Mouse (Mus musculus) embryonic facial prominence, embryonic 14.5 days (tissue): ENCODE measurements at regions not wholly inside any gene's neighbourhood (a gene's known extent, or its start where the extent isn't known, plus 50 kb on each side); places are given as distances from the start of the nearest gene placed in this dataset.

Experiments
- ATAC-seq: fragments of 200-750 bp; cut with Nextera tagmentation; 2 replicates; pipeline ENCODE4 v1.8.0; 2017; ENCODE audit warnings: low read depth, moderate number of reproducible peaks, moderate TSS enrichment
- DNase-seq: peaks from one replicate; pipeline ENCODE4 v3.0.0-alpha.2; 2015; ENCODE audit warnings: low spot score
- H3K27ac ChIP-seq: fragments of 300-500 bp; sonication (generic); replicated peaks from 2 replicates; pipeline ENCODE4 v1.5.1; 2014; ENCODE audit warnings: low read depth, mild to moderate bottlenecking, low read length, moderate library complexity
- H3K27me3 ChIP-seq: fragments of 300-500 bp; sonication (generic); replicated peaks from 2 replicates; pipeline ENCODE4 v1.6.1; 2014; ENCODE audit warnings: low read length; ENCODE audit not compliant: control insufficient read depth, insufficient read depth
- H3K36me3 ChIP-seq: fragments of 300-500 bp; sonication (generic); 2 replicates; pipeline ENCODE4 v1.6.1; 2014; ENCODE audit warnings: low read length, mixed read lengths; ENCODE audit not compliant: control insufficient read depth, insufficient read depth
- H3K4me1 ChIP-seq: fragments of 300-500 bp; sonication (generic); 2 replicates; pipeline ENCODE4 v1.6.1; 2014; ENCODE audit warnings: antibody characterized with exemption, low read length; ENCODE audit not compliant: control insufficient read depth, insufficient read depth
- H3K4me2 ChIP-seq: fragments of 300-500 bp; sonication (generic); 2 replicates; pipeline ENCODE4 v1.6.1; 2014; ENCODE audit warnings: low read depth, mild to moderate bottlenecking, low read length, moderate library complexity, mixed read lengths
- H3K4me3 ChIP-seq: fragments of 300-500 bp; sonication (generic); 2 replicates; pipeline ENCODE4 v1.5.1; 2014; ENCODE audit warnings: low read depth, mild to moderate bottlenecking, low read length
- H3K9ac ChIP-seq: fragments of 300-500 bp; sonication (generic); 2 replicates; pipeline ENCODE4 v1.6.1; 2014; ENCODE audit warnings: low read depth, mild to moderate bottlenecking, low read length, moderate library complexity, mixed read lengths
- H3K9me3 ChIP-seq: fragments of 300-500 bp; sonication (generic); 2 replicates; pipeline ENCODE4 v1.6.1; 2016; ENCODE audit warnings: low read length; ENCODE audit not compliant: control insufficient read depth
- WGBS: fragments of 180-500 bp; shearing (Covaris S2); extraction: QIAGEN DNeasy Blood & Tissue Kit; methylation state at CpG from one replicate; pipeline ENCODE4 v1.1.7; 2014; 5-methylcytosine and 5-hydroxymethylcytosine counted together

- WGBS: 59% methylated on average over 3 of the region's 3 CpGs
- no peak for ATAC-seq
These were observed 707.2 kb downstream of the Slitrk6 start for GRCm38 (mm10) chr14:110047748-110048147.

GRCm38 (mm10) chr14:110043211-110043610 is 711.7 kb downstream of the Slitrk6 start:
- no peak overlapping the region for H3K9ac ChIP-seq
- H3K9me3 ChIP-seq: no peaks in the 10 kb centered on the region
- no peak overlapping the region for H3K4me2 ChIP-seq
- DNase-seq: no peak
- H3K36me3 ChIP-seq: no peaks in the 10 kb centered on the region
- H3K27ac ChIP-seq: no peak overlapping the region
- no peaks in the 10 kb centered on the region for H3K4me1 ChIP-seq
- H3K4me3 ChIP-seq: no peak overlapping the region
- ATAC-seq: no peak
- H3K27me3 ChIP-seq: no peaks in the 10 kb centered on the region

More at GRCm38 (mm10) chr14:110047748-110048147, 707.2 kb downstream of the Slitrk6 start:
- Histone ChIP-seq H3K9ac (no peak overlapping the region), H3K4me2 (no peak overlapping the region), H3K27me3 (no peaks in the 10 kb centered on the region), H3K27ac (no peak overlapping the region), H3K36me3 (no peaks in the 10 kb centered on the region), H3K9me3 (no peaks in the 10 kb centered on the region), H3K4me1 (no peaks in the 10 kb centered on the region), H3K4me3 (no peak overlapping the region)
- peak; percentile 27 for DNase-seq

DNA sequence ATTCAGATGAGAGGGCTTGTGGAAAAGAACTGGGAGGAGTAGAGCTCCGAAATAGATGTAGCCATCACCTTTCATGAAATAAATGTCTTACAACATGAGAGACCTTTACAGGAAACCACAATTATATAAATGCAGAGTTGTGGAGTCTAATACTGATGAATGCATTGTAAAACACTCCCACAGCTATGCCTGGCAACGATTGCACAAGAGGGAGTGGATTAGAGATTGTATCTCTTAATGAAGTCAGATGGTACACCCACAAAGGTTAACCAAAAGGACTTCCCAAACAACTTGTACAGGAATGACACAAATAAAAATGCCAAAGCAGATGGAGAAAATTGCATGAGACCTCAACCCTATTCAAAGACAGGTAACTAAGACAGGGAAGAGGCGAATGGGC is 733.1 kb downstream of the Slitrk6 start:
- WGBS: 74% methylated on average over 3 of the region's 3 CpGs
- no peaks in the 10 kb centered on the region for H3K4me1 ChIP-seq
- DNase-seq (no peak), ATAC-seq (no peak)
- no peak overlapping the region for H3K4me2 ChIP-seq
- no peak overlapping the region for H3K4me3 ChIP-seq
- H3K9ac ChIP-seq: no peak overlapping the region
- H3K27me3 ChIP-seq: no peaks in the 10 kb centered on the region
- H3K9me3 ChIP-seq: no peaks in the 10 kb centered on the region
- no peaks in the 10 kb centered on the region for H3K36me3 ChIP-seq
- no peak overlapping the region for H3K27ac ChIP-seq

- DNase-seq (no peak), ATAC-seq (no peak)
- H3K27me3 ChIP-seq: no peaks in the 10 kb centered on the region
- H3K27ac ChIP-seq: no peak overlapping the region
- H3K9ac ChIP-seq: no peak overlapping the region
- no peaks in the 10 kb centered on the region for H3K36me3 ChIP-seq
- no peak overlapping the region for H3K4me2 ChIP-seq
- H3K9me3 ChIP-seq: no peaks in the 10 kb centered on the region
- H3K4me3 ChIP-seq: no peak overlapping the region
- H3K4me1 ChIP-seq: no peaks in the 10 kb centered on the region
- WGBS: 75% methylated on average over 2 of the region's 2 CpGs
These were observed 739.8 kb downstream of the Slitrk6 start for GRCm38 (mm10) chr14:110015126-110015525.

DNA sequence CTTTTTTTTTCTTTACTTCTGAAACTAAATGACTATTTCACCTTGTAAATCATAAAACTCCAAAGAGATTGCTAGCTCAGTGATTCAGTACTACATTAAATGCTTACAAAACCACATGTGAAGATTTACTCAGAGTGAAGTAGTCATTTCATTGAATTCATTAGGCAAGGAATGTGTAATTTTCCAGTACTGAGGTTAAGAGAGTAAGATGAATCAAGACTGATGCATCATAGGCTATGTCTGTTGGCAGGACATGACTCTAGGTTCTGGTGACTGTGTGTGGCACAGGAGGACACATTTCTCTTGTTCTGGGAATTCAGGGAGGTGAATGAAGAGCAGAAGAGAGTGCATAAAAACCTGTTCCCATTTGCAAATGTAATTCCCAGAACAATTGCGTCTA is 741.7 kb downstream of the Slitrk6 start:
- WGBS: 61% methylated on average over 1 of the region's 1 CpGs
- Histone ChIP-seq H3K27me3 (no peaks in the 10 kb centered on the region), H3K27ac (no peak overlapping the region), H3K36me3 (no peaks in the 10 kb centered on the region), H3K9ac (no peak overlapping the region), H3K9me3 (no peaks in the 10 kb centered on the region), H3K4me3 (no peak overlapping the region), H3K4me2 (no peak overlapping the region), H3K4me1 (no peaks in the 10 kb centered on the region)
- DNase-seq (no peak), ATAC-seq (no peak)

GRCm38 (mm10) chr14:110007159-110007558 is 747.8 kb downstream of the Slitrk6 start:
- H3K36me3 ChIP-seq: no peaks in the 10 kb centered on the region
- H3K27ac ChIP-seq: no peak overlapping the region
- no peak overlapping the region for H3K9ac ChIP-seq
- no peak for DNase-seq
- no peaks in the 10 kb centered on the region for H3K4me1 ChIP-seq
- H3K4me3 ChIP-seq: no peak overlapping the region
- ATAC-seq: no peak
- WGBS: 41% methylated on average over 6 of the region's 6 CpGs
- no peak overlapping the region for H3K4me2 ChIP-seq
- H3K27me3 ChIP-seq: no peaks in the 10 kb centered on the region
- H3K9me3 ChIP-seq: no peaks in the 10 kb centered on the region

DNA sequence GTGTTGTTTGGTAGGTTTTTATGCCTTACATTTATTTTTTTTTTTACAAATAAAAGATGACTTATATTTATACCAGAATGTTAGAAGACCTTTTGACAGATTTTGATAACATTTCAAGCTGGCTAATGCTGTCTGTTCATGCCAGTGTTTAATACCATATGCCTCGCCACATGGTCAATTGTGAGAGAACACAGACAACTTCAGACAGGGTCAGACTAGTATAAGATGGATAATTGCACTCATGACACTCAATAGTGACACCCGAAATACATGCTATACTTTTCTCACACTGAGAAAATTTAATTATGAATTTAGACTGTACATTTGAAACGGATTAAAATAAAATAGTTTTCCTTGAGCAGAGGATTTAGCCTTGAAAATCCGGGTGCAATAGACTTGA is 769.9 kb downstream of the Slitrk6 start:
- Histone ChIP-seq H3K4me1 (no peaks in the 10 kb centered on the region), H3K9me3 (no peaks in the 10 kb centered on the region), H3K27me3 (no peaks in the 10 kb centered on the region), H3K27ac (no peak overlapping the region), H3K4me2 (no peak overlapping the region), H3K9ac (no peak overlapping the region), H3K4me3 (no peak overlapping the region), H3K36me3 (no peaks in the 10 kb centered on the region)
- ATAC-seq (no peak), DNase-seq (no peak)
- 59% methylated on average over 4 of the region's 4 CpGs for WGBS

- H3K9ac ChIP-seq: no peak overlapping the region
- no peak overlapping the region for H3K4me3 ChIP-seq
- no peaks in the 10 kb centered on the region for H3K36me3 ChIP-seq
- ATAC-seq: no peak
- no peak overlapping the region for H3K4me2 ChIP-seq
- no peaks in the 10 kb centered on the region for H3K4me1 ChIP-seq
- 89% methylated on average over 3 of the region's 3 CpGs for WGBS
- H3K9me3 ChIP-seq: no peaks in the 10 kb centered on the region
- no peak overlapping the region for H3K27ac ChIP-seq
- no peak for DNase-seq
- no peaks in the 10 kb centered on the region for H3K27me3 ChIP-seq
These were observed 796.9 kb downstream of the Slitrk6 start for GRCm38 (mm10) chr14:109958008-109958407.

GRCm38 (mm10) chr14:109941944-109942343 is 813.0 kb downstream of the Slitrk6 start:
- Histone ChIP-seq H3K36me3 (no peaks in the 10 kb centered on the region), H3K4me3 (no peak overlapping the region), H3K4me1 (no peaks in the 10 kb centered on the region), H3K9ac (no peak overlapping the region), H3K4me2 (no peak overlapping the region), H3K9me3 (no peaks in the 10 kb centered on the region), H3K27ac (no peak overlapping the region), H3K27me3 (no peaks in the 10 kb centered on the region)
- DNase-seq (no peak), ATAC-seq (no peak)
- WGBS: 86% methylated on average over 4 of the region's 4 CpGs
